Mouse (Mus musculus): ENCODE measurements at regions not wholly inside any gene's neighbourhood (a gene's known extent, or its start where the extent isn't known, plus 50 kb on each side); places are given as distances from the start of the nearest gene placed in this dataset.

DNA sequence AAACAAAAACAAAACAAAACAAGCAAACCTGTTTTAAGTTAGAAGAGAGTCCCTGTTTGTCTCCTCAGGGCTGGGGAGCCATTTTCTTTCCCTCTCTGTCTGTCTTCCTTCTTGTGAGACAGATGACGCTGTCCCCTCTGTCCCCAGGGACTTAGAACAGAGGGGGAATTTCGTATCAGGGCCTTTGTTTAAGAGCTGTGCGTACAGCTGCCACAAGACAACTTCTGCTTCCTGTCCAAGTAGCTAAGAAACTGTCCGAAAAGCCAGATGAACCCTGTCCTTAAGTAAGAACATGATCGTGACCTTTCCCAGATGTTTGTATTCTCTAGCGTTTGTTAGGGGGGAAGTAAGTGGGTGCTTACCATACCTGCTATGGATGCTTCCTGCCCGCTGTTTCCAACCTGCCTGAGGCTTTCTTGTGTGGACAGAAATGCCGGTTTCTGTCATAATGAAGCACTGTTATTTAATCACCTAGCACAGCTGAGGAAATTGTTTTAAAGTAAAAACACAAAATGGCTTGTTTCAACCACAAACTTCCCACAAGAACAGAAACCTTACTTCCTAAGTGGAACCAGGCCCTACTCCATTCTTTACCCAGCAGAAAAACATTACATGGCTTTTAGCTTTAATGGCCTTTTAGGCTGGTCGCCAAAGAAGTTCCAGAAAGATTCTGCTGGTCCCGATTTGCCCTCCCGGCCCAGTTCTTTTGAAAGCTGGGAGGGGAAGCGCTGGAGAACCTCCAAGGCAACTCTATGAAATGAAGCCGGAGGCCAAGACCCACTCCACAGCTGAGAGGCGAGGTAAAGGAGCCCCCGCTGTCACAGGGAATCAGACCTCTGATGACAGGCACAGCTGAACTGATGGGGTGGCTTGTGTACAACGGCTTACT, 144.3 kb downstream of the Tex36 start:
- intact Hi-C loops (cut with DNase I): no loop called here
- Histone ChIP-seq H3K4me3 (no peak overlapping the region), H3K27ac (no peak overlapping the region)
- TF ChIP-seq CTCF (IDR thresholded peaks at IDR 0.05): no peak
- no peak for DNase-seq

DNA sequence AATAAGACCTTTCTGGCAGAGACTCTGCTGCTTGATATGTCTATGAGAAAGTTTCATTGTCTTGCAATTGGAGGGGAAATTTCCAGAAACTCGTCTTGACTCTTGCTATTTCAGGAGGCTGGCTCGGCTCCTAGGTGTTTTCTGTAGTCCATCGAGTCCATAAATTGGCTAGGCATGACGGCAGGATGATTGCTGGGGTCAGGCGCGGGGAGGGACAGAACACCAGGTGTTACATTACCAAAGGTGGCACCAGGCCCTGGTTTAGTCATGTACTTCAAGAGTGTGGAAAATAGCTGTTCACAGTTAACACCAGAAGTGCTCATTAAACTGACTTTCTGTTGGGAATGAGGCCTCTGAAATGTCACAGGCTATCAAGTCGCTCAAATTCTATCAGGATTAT, 151.7 kb downstream of the Tex36 start:
- Histone ChIP-seq H3K27ac (no peak overlapping the region), H3K4me3 (peak overlapping the region; percentile 13; the same call in 1 of the 2 replicates)
- no peak for TF ChIP-seq CTCF (IDR thresholded peaks at IDR 0.05)
- DNase-seq: peak; percentile 77
- intact Hi-C loops (cut with DNase I): no loop called here

DNA sequence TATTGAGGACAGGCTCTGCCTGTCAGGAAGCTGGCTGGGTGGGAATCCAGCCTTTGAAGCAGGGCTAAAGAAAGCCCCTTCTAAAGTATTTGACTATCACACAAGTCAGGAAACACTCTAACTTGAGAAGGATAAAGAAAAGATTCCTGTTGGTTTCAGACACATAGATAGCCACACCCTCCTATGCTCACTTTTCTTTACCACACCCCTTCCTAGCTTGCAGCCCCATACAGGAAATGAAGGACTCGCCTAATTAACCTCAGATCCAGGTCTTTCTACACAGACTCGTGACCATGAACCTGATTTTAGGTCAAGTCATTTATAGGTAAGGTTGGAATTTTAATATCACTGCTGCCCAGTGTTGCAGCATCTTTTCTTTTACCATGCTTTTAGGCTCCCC, 154.9 kb downstream of the Tex36 start:
- TF ChIP-seq CTCF (IDR thresholded peaks at IDR 0.05): no peak
- intact Hi-C loops (cut with DNase I): no loop called here
- Histone ChIP-seq H3K27ac (no peak overlapping the region), H3K4me3 (no peak overlapping the region)
- no peak for DNase-seq

DNA sequence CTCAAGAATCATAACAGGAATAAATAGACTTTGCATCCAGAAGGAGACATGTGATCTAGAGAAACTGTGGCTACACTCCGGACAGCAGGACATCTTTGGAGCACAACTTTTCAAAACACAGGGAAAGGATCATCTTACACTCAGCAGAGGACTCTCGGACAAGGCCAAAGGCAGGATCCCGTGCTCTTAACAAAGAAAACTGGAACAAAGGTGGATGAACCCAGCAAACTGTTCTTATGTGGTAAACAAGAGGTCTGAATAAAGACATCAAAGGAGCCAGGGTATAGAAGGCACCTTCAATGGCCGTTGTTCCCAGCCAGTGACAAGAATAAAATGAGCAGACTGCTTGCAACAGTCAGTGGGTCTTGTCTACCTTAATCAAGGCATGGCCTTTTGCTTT, 160.3 kb downstream of the Tex36 start:
- no peak for TF ChIP-seq CTCF (IDR thresholded peaks at IDR 0.05)
- intact Hi-C loops (cut with DNase I): no loop called here
- no peak for DNase-seq

DNA sequence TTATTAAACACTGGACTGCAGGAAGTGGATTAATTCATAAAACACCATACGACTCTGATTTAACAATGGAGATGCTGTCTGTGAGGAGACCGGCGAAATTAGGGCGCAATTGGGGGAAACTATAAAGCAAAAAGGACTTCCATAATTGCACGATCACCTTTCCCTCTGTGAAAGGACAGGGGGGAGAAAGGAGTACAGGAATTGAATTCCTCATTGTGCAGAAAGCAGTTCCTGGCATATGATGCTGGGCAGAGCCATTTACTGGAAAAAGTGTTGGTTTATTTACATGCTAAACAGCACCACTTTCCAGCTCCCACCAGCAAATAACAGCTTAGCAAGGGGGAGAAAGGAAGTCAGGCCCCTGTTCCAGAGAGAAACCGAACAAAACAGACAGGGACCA, 160.8 kb downstream of the Tex36 start:
- Histone ChIP-seq H3K4me3 (no peak overlapping the region), H3K27ac (no peak overlapping the region)
- intact Hi-C loops (cut with DNase I): no loop called here
- no peak for TF ChIP-seq CTCF (IDR thresholded peaks at IDR 0.05)
- DNase-seq: no peak

More for the DNA sequence above, 160.3 kb downstream of the Tex36 start:
- H3K27ac ChIP-seq: no peak overlapping the region
- H3K4me3 ChIP-seq: no peak overlapping the region

DNA sequence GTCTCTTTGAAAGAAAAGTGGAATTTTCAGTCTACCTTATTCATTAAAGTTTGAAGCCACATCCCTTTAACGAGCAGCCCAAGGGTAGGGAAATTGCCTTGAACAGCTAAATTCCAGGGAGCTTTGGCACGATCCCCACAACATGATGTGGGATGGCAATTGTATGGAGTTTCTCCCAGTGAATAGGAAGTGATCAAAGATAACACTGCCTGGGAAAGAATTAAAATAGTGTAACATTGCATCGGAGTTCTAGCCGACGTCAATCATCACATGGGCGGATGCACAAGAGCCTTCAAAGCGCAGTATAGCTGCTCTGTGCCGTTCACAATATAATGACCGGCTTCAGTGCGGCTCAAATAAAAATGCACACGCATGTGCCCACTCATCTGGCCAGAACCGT, 161.2 kb downstream of the Tex36 start:
- no peak overlapping the region for H3K27ac ChIP-seq

DNA sequence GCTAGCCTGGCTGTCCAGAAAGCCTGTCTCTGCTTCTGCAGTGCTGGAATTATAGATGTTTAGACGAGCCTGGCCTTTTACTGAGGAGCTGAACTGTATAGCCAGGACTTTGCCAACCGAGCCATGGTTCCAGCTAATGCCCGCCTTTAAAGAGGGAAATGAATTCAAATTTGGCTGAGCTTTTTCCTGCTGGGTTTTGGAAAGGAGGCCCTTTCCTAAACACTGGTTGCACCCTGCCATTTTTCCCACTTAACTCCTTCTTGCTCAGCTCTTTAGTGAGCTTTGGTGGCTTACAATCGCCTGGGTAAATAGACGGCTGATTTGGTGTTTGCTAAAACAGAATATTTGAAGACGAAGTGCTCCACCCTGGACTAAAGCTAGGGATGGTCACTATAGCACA, 161.9 kb downstream of the Tex36 start:
- Histone ChIP-seq H3K4me3 (no peak overlapping the region), H3K27ac (no peak overlapping the region)
- no peak for DNase-seq
- intact Hi-C loops (cut with DNase I): no loop called here
- TF ChIP-seq CTCF (IDR thresholded peaks at IDR 0.05): no peak

More for the DNA sequence above, 161.2 kb downstream of the Tex36 start:
- no peak for DNase-seq
- no peak for TF ChIP-seq CTCF (IDR thresholded peaks at IDR 0.05)
- no peak overlapping the region for H3K4me3 ChIP-seq
- intact Hi-C loops (cut with DNase I): no loop called here

DNA sequence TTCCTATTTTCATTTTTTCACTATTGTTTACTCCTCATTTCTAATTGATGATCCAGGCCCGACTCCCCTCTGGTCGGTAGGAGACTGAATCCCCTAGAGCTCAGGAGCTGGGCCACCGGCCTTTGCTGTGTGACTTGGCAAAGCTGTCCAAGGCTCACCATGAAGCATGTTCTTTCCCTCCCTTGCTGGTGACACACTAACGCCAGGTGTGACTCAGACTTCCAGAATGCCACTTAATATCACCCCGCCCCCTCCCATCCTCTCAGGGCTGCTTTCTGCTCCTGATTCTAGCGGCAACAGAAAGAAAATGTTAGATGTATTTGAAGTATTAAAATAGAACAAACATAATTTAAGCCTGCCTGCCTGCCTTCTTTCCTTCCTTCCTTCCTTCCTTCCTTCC, 163.3 kb downstream of the Tex36 start:
- intact Hi-C loops (cut with DNase I): no loop called here
- no peak for TF ChIP-seq CTCF (IDR thresholded peaks at IDR 0.05)
- Histone ChIP-seq H3K27ac (no peak overlapping the region), H3K4me3 (no peak overlapping the region)
- DNase-seq: no peak

DNA sequence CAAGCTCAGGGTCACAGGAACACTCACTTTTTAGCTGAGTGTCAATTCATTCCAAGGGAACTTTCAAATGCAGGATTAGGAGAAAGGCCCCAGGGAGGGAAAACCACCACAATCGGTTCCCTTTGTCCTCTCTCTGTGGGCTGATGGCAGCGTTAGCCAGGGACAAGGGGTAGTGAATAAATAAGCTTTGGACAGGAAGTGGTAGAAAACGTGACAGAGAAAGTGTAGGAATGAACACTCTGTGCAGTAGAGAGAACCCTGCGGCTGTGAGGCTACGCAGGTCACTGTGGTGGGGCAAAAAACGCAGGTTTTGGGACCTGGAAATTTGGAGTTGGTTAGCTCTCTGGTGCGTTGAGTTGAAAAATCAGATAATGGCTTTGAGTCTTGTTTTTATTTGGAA, 164.1 kb downstream of the Tex36 start:
- Histone ChIP-seq H3K4me3 (no peak overlapping the region), H3K27ac (no peak overlapping the region)
- TF ChIP-seq CTCF (IDR thresholded peaks at IDR 0.05): no peak
- no peak for DNase-seq
- intact Hi-C loops (cut with DNase I): no loop called here

DNA sequence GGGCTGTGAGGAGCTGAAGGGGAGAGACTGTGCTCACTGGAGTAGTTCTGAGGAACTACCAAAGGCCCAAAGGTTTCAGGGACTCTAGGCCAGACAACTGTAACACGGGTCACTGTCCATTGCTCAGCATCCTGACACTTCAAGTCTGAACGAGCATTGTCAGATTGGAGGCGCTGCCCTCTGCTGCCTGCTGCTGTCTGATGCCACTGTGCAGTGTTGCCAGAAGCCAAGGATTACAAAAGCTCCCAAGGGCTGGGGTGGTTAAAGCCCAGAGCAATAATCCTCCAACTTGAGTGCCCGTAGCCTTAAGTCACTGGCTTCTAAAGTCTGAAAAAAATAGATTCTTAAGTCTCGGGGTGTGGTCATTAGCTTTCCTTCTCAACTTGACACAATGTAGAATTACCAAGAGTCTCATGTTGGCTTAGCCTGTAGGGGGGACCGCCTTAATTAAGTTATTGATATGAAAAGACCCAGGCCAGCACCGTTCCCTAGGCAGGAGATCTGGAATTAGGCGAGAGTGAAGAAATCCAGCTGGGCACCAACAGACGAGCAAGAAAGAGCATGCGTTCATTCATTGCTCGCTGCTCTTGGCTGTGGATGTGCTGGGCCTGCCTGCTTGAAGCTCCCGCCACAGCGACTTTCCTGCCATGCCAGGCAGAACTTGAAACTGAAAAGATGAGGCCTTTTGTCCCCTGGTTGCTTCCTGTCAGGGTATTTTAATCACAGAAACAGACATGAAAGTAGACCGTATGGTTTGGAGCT, 166.2 kb downstream of the Tex36 start:
- no peak overlapping the region for H3K4me3 ChIP-seq
- DNase-seq: no peak
- TF ChIP-seq CTCF (IDR thresholded peaks at IDR 0.05): no peak
- intact Hi-C loops (cut with DNase I): no loop called here
- H3K27ac ChIP-seq: no peak overlapping the region

DNA sequence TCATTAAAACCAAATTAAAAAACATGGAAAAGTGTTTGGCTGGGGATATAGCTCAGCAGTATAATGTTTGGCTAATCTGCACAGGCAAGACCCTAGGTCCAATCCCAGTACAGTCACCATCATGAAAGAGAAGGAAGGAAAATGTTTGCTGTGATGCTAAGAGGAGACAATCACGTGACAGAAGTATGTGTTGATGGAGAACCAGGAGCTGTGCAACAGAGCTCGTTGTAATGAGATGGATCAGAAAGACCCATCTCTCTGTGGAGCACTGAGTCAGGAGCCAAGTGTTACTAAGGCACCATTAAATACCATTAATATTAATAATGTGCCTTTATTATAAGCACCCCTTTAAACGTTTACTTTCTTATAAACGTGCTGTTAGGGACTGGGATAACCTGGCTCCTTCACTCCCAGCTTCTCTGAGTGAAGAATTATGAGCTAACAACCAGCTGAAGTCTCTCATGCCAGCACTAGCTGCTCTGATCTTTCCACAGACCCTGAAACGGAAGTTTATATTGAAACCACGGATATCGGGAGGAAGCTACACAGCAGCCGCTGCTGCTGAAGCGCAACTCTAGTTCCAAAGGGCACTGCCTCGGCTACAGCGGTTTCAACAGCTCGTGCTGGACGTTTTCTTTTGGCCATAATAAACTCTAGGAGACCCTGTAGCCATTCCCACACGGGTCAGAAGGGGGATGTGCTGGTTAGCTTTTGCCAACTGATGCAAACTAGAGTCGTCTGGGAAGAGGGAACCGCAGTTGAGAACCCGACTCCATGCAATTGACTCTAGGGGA, 167.7 kb downstream of the Tex36 start:
- TF ChIP-seq CTCF (IDR thresholded peaks at IDR 0.05): no peak

DNA sequence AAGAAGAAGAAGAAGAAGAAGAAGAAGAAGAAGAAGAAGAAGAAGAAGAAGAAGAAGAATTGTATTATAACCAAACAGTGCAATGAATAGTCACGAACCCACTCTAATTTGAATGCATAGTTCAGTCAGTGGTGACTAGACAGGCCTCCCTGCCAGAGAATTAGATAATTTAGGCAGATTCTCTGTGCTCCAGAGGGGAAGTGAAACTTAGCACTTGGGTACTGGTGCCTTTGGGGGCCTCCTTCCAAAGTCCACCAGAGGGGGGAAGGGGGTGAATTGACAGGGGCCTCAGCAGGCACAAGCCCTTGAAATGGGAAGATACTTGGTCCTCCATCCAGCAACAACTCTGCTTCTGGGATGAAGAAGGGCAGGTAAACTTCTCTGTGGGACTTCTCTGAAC, 169.6 kb downstream of the Tex36 start:
- DNase-seq: no peak
- Histone ChIP-seq H3K27ac (no peak overlapping the region), H3K4me3 (no peak overlapping the region)
- intact Hi-C loops (cut with DNase I): no loop called here
- no peak for TF ChIP-seq CTCF (IDR thresholded peaks at IDR 0.05)

More for the DNA sequence above, 167.7 kb downstream of the Tex36 start:
- DNase-seq: no peak
- no peak overlapping the region for H3K27ac ChIP-seq
- intact Hi-C loops (cut with DNase I): no loop called here
- no peak overlapping the region for H3K4me3 ChIP-seq

DNA sequence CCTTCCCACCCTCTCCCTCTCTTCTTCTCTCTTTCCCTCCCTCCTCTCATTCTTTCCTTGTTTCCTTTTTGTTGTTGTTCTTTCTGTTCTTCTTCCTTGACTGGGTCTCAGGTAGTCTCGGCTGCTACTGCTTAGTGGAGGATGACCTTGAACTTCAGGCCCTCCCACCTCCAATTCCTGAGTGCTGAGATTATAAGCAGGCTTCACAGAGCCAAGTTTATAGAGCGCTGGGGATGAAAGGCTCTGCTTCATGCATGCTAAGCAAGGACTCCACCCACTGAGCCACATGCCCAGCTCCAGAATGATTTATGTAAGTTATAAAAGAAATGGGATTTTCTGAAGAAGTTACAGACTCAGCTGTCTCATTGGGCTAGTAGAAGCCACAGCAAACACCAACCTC, 199.9 kb downstream of the Tex36 start:
- no peak overlapping the region for H3K27ac ChIP-seq

More for the DNA sequence above, 199.9 kb downstream of the Tex36 start:
- intact Hi-C loops (cut with DNase I): no loop called here
- TF ChIP-seq CTCF (IDR thresholded peaks at IDR 0.05): no peak
- DNase-seq: no peak
- no peak overlapping the region for H3K4me3 ChIP-seq

All from gastrocnemius, adult 2 months (tissue).